Mouse (Mus musculus) brain, embryonic 14.5 days (tissue): ENCODE data around the gene Mtss1l.

Source experiments
- CTCF ChIP-seq: fragments of 200-500 bp; IDR thresholded peaks from 2 replicates; pipeline ENCODE4 v1.5.1; 2012; ENCODE audit warnings: inconsistent platforms, mild to moderate bottlenecking, moderate library complexity, borderline replicate concordance; ENCODE audit not compliant: insufficient read depth, insufficient read length; ENCODE audit errors: extremely low read depth
- POLR2A ChIP-seq: fragments of 200-500 bp; IDR thresholded peaks from 2 replicates; pipeline ENCODE4 v1.6.1; 2012; ENCODE audit warnings: mild to moderate bottlenecking, inconsistent platforms, borderline replicate concordance; ENCODE audit not compliant: poor library complexity, insufficient read depth, insufficient read length, severe bottlenecking; ENCODE audit errors: extremely low read depth

DNA sequence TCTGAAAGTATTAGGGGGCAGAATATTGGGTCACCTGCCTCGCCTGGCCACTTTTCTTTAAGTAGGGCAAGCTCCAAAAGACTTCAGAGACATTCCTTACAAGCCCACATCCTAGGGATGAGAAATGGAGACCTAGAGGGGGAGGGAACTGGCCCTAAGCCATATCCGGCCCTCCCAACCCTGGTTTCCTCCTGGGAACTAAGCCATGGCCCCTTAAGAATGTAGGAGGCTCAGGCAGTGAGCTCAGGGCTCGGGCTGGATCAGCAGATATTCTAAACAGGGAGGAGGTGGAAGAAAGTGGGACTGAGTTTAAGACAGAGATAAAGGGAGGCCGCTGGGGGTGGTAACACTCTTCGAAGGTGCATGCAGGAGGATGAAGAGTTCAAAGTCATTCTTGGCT lies 39.9 kb downstream of the Mtss1l start:
- TF ChIP-seq POLR2A (no peak), CTCF (no peak)
